23 mouse cellular contexts compared by ENCODE assay signal in genomic region chr10:9294620-9295019, GRCm38 (mm10).
"Had no signal": no experiment of that assay in that cellular context is flagged by ENCODE, and none has a peak within 500 bp of the region (broad histone marks: within the 10 kb centered on the region; RNA-seq: fewer than 3 reads in every experiment).

No protein-coding gene starts in this region.

- H3K9ac ChIP-seq: heart, embryonic 12.5 days; hindbrain, embryonic 12.5 days; hindbrain, embryonic 14.5 days; intestine, embryonic 15.5 days; limb, embryonic 12.5 days had no signal

- H3K36me3 ChIP-seq: heart, embryonic 10.5 days; heart, embryonic 12.5 days; hindbrain, embryonic 10.5 days; hindbrain, embryonic 12.5 days; intestine, embryonic 15.5 days; limb, embryonic 10.5 days; limb, embryonic 12.5 days had no signal

- DNase-seq: gastrocnemius, adult 2 months; gastrocnemius, postnatal 10 days; gastrocnemius, postnatal 25 days; heart, adult 18-20 months; heart, postnatal 10 days; kidney, adult 18-20 months; kidney, adult 8-10 months; kidney, postnatal 10 days; kidney, postnatal 4 days; liver had no signal

- H3K27ac ChIP-seq: gastrocnemius, adult 2 months; heart, embryonic 10.5 days; hindbrain, embryonic 10.5 days; hindbrain, embryonic 12.5 days; hindbrain, embryonic 14.5 days; intestine, embryonic 15.5 days; layer of hippocampus, adult 2 months; left cerebral cortex, adult 2 months; limb, embryonic 10.5 days; limb, embryonic 12.5 days had no signal

- H3K4me3 ChIP-seq: gastrocnemius, adult 2 months; heart, embryonic 10.5 days; heart, embryonic 12.5 days; hindbrain, embryonic 10.5 days; hindbrain, embryonic 12.5 days; intestine, embryonic 15.5 days; layer of hippocampus, adult 2 months; left cerebral cortex, adult 2 months; limb, embryonic 10.5 days; limb, embryonic 12.5 days had no signal

- H3K4me2 ChIP-seq: heart, embryonic 12.5 days; hindbrain, embryonic 12.5 days; hindbrain, embryonic 14.5 days; intestine, embryonic 15.5 days; limb, embryonic 12.5 days had no signal

- H3K4me1 ChIP-seq: heart, embryonic 10.5 days; heart, embryonic 12.5 days; hindbrain, embryonic 10.5 days; hindbrain, embryonic 12.5 days; intestine, embryonic 15.5 days; limb, embryonic 10.5 days; limb, embryonic 12.5 days had no signal

- H3K9me3 ChIP-seq: heart, embryonic 10.5 days; heart, embryonic 12.5 days; hindbrain, embryonic 10.5 days; hindbrain, embryonic 12.5 days; intestine, embryonic 15.5 days; limb, embryonic 10.5 days; limb, embryonic 12.5 days had no signal

- ATAC-seq: hindbrain, embryonic 16.5 days; inflammation-experienced regulatory T-cells, adult 6 months; intestine, embryonic 15.5 days; intestine, postnatal 0 days had no signal

- H3K27me3 ChIP-seq: heart, embryonic 12.5 days; hindbrain, embryonic 12.5 days; intestine, embryonic 15.5 days; limb, embryonic 12.5 days had no signal
